Mouse (Mus musculus): ENCODE data around the gene Ftcd. TPM values are rescaled to one million over a fixed set of nuclear protein-coding genes. Genes with fewer than 3 reads are reported as not detected.

Gene Ftcd
- polyA plus RNA-seq, 1 experiment from 2014 or later, result 0.22 TPM

DNA sequence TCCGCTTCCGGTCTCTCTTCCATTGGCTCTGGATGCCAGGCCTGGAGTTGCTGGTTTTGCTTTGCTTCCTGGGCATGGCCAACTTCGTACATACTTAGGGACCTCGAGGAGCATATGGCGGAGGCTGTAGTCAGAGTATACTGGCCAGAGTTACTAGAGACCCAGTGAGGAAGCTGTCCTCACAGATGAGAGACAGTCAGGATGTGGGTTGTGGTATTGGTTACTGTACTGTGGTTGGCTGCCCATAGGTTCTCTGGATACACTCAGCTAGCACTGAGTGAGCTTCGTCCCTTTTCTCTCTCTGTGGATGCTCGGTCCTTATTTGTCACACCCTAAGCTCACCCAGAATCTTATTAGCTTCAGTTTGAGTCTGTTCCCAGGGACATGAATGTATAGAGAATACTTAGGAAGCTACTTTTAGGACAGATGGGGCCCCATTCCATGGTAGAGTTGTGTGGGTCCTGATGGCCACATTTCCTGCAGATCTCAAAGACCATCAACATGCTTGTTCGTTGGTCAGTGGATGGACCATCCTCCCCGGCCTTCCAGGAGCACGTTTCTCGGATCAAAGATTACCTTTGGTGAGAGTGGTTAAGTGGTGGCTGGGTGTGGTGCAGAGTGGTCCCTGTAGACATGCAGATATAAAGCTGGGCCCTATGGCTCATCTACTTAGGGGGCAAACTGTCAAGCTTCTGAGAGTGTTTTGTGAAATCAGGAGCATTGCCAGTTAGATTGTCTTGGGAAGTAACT, 33.9 kb upstream of the Ftcd start:
- TF ChIP-seq EP300 (optimal IDR thresholded peaks at IDR 0.05) (no peak), CTCF (IDR thresholded peaks at IDR 0.05; ENCODE audit: low read depth) (no peak)
- WGBS, result 90% methylated on average over 11 of the region's 11 CpGs
- no peaks in the 10 kb centered on the region for H3K9me3 ChIP-seq (ENCODE audit: control insufficient read depth, low read length)
- DNase-seq (ENCODE audit: low spot score), result no peak
- peaks cover 30% of the 10 kb centered on the region for H3K36me3 ChIP-seq (ENCODE audit: control insufficient read depth, insufficient read depth, low read length)
- H3K27ac ChIP-seq (replicated peaks), result no peak overlapping the region
- no peak overlapping the region for H3K9ac ChIP-seq (ENCODE audit: low read length)
- no peak overlapping the region for H3K4me2 ChIP-seq (replicated peaks; ENCODE audit: low read depth)
- H3K27me3 ChIP-seq (ENCODE audit: control insufficient read depth, insufficient read depth, low read length), result no peaks in the 10 kb centered on the region
- no peaks in the 10 kb centered on the region for H3K4me1 ChIP-seq (replicated peaks; ENCODE audit: control insufficient read depth, insufficient read depth)
- H3K4me3 ChIP-seq (ENCODE audit: low read depth, low read length), result no peak overlapping the region
- no peak for ATAC-seq (ENCODE audit: low FRiP score, low TSS enrichment)

DNA sequence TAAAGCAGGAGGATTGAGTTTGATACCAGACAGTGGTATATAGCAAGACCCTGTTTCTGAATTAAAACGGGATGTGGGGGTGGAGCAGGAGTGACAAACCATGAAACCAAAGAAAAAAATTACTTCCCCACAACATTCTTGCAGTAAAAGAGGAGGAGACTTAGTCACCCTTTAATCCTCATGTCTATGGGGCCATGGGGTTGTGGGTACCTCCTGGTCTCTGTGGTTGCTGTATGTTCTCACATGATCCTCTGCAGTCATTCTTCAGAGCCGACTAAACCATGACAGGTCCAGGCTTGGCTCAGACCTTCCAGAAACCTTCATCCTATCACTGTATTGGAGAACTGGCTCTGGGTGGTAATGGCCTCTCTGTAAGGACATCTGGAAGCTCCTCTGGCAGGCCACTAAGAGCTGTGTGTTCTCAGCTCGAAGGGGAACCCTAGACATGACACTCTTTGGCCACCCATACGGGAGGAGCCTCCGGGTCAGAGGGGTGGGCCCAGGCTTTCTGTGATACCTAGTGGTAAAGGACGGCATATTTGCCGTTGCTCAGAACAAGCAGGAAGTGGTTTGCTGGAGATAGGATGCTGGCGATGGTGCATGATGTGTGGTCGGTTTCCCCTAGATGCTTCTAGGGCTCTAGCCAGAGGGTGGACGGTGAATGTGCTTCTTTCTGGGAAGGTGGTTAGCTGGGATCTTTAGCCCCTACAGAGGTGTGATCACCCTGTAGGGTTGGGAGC, 32.6 kb upstream of the Ftcd start:
- H3K9ac ChIP-seq (ENCODE audit: low read length), result no peak overlapping the region
- no peak overlapping the region for H3K4me2 ChIP-seq (replicated peaks; ENCODE audit: low read depth)
- no peak for ATAC-seq (ENCODE audit: low FRiP score, low TSS enrichment)
- 82% methylated on average over 10 of the region's 10 CpGs for WGBS
- H3K36me3 ChIP-seq (ENCODE audit: control insufficient read depth, insufficient read depth, low read length), result peaks cover 37% of the 10 kb centered on the region
- no peak overlapping the region for H3K4me3 ChIP-seq (ENCODE audit: low read depth, low read length)
- H3K9me3 ChIP-seq (ENCODE audit: control insufficient read depth, low read length), result no peaks in the 10 kb centered on the region
- H3K27me3 ChIP-seq (ENCODE audit: control insufficient read depth, insufficient read depth, low read length), result no peaks in the 10 kb centered on the region
- H3K27ac ChIP-seq (replicated peaks), result no peak overlapping the region
- TF ChIP-seq CTCF (IDR thresholded peaks at IDR 0.05; ENCODE audit: low read depth) (no peak), EP300 (optimal IDR thresholded peaks at IDR 0.05) (no peak)
- DNase-seq (ENCODE audit: low spot score), result no peak
- no peaks in the 10 kb centered on the region for H3K4me1 ChIP-seq (replicated peaks; ENCODE audit: control insufficient read depth, insufficient read depth)

DNA sequence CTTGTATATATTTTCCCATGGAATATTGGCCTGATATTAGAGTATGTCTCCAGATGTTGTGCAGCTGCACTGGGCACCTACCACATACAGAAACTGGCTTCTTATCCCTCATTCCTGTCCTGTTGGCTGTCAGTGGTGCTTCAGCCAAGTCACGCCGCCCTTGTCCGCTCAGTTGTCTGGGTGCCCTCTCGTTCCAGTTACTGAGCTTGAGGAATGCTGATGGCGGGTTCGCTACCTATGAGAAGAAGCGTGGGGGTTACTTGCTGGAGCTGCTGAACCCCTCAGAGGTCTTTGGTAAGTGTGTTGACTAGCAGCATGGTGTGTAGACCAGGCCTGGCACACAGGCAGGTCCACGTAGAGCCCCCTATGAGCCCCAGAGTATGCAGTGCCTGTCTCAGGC, 28.9 kb upstream of the Ftcd start:
- DNase-seq (ENCODE audit: low spot score) (no peak), ATAC-seq (ENCODE audit: low FRiP score, low TSS enrichment) (no peak)
- Histone ChIP-seq H3K4me1 (replicated peaks; ENCODE audit: control insufficient read depth, insufficient read depth) (no peaks in the 10 kb centered on the region), H3K36me3 (ENCODE audit: control insufficient read depth, insufficient read depth, low read length) (peaks cover 35% of the 10 kb centered on the region), H3K27ac (replicated peaks) (no peak overlapping the region), H3K9me3 (ENCODE audit: control insufficient read depth, low read length) (no peaks in the 10 kb centered on the region), H3K4me3 (ENCODE audit: low read depth, low read length) (no peak overlapping the region), H3K27me3 (ENCODE audit: control insufficient read depth, insufficient read depth, low read length) (no peaks in the 10 kb centered on the region), H3K9ac (ENCODE audit: low read length) (no peak overlapping the region), H3K4me2 (replicated peaks; ENCODE audit: low read depth) (no peak overlapping the region)
- 91% methylated on average over 8 of the region's 8 CpGs for WGBS
- TF ChIP-seq EP300 (optimal IDR thresholded peaks at IDR 0.05), result no peak

DNA sequence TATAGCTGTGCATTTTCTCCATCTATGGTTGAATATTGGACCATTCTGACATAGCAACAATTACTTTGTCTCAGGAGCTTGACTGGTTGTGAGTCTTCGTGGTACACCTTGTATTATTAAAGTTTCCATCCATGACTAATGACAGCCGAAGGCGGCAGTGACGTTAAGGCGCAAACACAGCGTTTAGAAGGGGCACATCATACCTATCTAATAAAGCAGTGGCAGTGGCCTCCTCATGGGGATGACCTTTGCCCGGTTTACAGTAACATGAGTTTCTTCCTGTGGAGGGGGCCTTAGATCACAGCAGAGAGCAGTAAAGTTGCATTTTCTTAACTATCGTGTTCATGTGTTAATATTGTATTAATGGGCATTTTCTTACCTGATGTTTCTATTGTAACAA, 27.2 kb upstream of the Ftcd start:
- no peak overlapping the region for H3K9ac ChIP-seq (ENCODE audit: low read length)
- TF ChIP-seq CTCF (IDR thresholded peaks at IDR 0.05; ENCODE audit: low read depth) (no peak), EP300 (optimal IDR thresholded peaks at IDR 0.05) (no peak)
- no peak for ATAC-seq (ENCODE audit: low FRiP score, low TSS enrichment)
- H3K36me3 ChIP-seq (ENCODE audit: control insufficient read depth, insufficient read depth, low read length), result peaks cover 36% of the 10 kb centered on the region
- H3K27me3 ChIP-seq (ENCODE audit: control insufficient read depth, insufficient read depth, low read length), result no peaks in the 10 kb centered on the region
- no peak overlapping the region for H3K27ac ChIP-seq (replicated peaks)
- DNase-seq (ENCODE audit: low spot score), result no peak
- no peaks in the 10 kb centered on the region for H3K4me1 ChIP-seq (replicated peaks; ENCODE audit: control insufficient read depth, insufficient read depth)
- WGBS, result 88% methylated on average over 8 of the region's 8 CpGs
- no peak overlapping the region for H3K4me3 ChIP-seq (ENCODE audit: low read depth, low read length)
- H3K9me3 ChIP-seq (ENCODE audit: control insufficient read depth, low read length), result no peaks in the 10 kb centered on the region
- H3K4me2 ChIP-seq (replicated peaks; ENCODE audit: low read depth), result no peak overlapping the region

DNA sequence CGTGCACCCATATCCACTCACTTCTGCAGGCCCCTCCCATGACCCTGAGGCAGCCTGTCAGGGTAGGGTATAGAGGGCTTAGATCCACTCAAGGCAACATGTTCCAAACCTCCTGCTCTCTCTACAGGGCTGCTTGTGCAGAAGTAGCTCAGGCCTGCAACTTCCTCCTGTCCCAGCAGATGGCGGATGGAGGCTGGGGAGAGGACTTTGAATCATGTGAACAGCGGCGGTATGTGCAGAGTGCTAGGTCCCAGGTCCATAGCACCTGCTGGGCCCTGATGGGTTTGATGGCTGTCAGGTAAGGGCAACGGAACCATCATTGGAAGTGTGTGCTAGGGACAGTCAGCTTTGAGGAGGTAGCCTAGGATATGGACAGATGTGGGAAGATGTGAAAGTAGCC, 25.0 kb upstream of the Ftcd start:
- no peaks in the 10 kb centered on the region for H3K9me3 ChIP-seq (ENCODE audit: control insufficient read depth, low read length)
- no peak overlapping the region for H3K27ac ChIP-seq (replicated peaks)
- DNase-seq (ENCODE audit: low spot score) (no peak), ATAC-seq (ENCODE audit: low FRiP score, low TSS enrichment) (no peak)
- WGBS, result 91% methylated on average over 5 of the region's 5 CpGs
- no peak overlapping the region for H3K4me2 ChIP-seq (replicated peaks; ENCODE audit: low read depth)
- no peaks in the 10 kb centered on the region for H3K27me3 ChIP-seq (ENCODE audit: control insufficient read depth, insufficient read depth, low read length)
- TF ChIP-seq EP300 (optimal IDR thresholded peaks at IDR 0.05), result no peak
- peak; percentile 69 for TF ChIP-seq CTCF (IDR thresholded peaks at IDR 0.05; ENCODE audit: low read depth)
- no peak overlapping the region for H3K9ac ChIP-seq (ENCODE audit: low read length)
- H3K4me1 ChIP-seq (replicated peaks; ENCODE audit: control insufficient read depth, insufficient read depth), result no peaks in the 10 kb centered on the region
- peaks cover 29% of the 10 kb centered on the region for H3K36me3 ChIP-seq (ENCODE audit: control insufficient read depth, insufficient read depth, low read length)
- no peak overlapping the region for H3K4me3 ChIP-seq (ENCODE audit: low read depth, low read length)

DNA sequence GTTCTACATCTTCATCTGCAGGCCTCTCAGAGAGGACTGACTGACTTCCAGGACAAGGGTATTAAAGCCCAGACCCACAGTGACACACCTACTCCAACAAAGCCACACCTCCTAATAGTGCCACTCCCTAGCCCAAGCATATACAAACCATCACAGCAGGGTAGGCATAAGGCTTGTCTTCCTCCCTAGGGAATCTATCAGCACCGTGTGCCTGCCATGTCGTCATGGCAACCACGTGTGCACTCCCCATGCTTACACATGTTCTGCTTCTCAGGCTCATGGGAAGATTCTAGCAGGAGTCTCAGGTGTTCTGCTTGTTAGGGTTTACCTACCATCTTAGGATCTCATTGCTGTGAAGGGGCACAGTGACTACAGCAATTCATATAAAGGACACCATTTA, 23.9 kb upstream of the Ftcd start:
- Histone ChIP-seq H3K27me3 (ENCODE audit: control insufficient read depth, insufficient read depth, low read length) (no peaks in the 10 kb centered on the region), H3K9me3 (ENCODE audit: control insufficient read depth, low read length) (no peaks in the 10 kb centered on the region), H3K4me3 (ENCODE audit: low read depth, low read length) (no peak overlapping the region), H3K4me2 (replicated peaks; ENCODE audit: low read depth) (no peak overlapping the region), H3K36me3 (ENCODE audit: control insufficient read depth, insufficient read depth, low read length) (peaks cover 27% of the 10 kb centered on the region), H3K4me1 (replicated peaks; ENCODE audit: control insufficient read depth, insufficient read depth) (no peaks in the 10 kb centered on the region), H3K27ac (replicated peaks) (no peak overlapping the region), H3K9ac (ENCODE audit: low read length) (no peak overlapping the region)
- 85% methylated on average over 3 of the region's 3 CpGs for WGBS
- TF ChIP-seq EP300 (optimal IDR thresholded peaks at IDR 0.05) (no peak), CTCF (IDR thresholded peaks at IDR 0.05; ENCODE audit: low read depth) (no peak)
- DNase-seq (ENCODE audit: low spot score), result no peak
- no peak for ATAC-seq (ENCODE audit: low FRiP score, low TSS enrichment)

Data from stomach, postnatal 0 days (tissue).